Mouse (Mus musculus) urinary bladder, postnatal 10 days (tissue): ENCODE measurements around the gene Ttc3.

ENCODE experiments used
- DNase-seq: peaks from one replicate; pipeline ENCODE4 v3.0.0; 2022; ENCODE audit warnings: low spot score

Gene Ttc3

DNA sequence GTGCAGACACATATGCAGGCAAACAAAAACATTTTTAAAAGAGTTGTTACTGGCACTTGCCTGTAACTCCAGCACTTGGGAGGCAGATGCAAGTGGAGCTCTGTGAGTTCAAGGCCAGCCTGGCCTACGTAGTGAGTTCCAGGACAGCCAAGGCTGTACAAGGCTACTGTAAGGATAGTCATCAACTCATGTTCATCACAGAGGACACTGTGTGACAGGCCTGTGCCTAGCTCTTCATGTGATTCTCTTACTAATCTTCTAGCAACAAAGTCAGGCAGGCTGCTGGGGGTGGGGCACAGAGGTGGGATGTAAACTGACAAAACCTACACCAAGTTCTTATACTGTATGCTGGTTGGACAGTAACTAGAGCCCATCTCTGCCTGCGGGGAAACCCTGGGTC lies 136.7 kb downstream of the Ttc3 start:
- DNase-seq, result no peak

DNA sequence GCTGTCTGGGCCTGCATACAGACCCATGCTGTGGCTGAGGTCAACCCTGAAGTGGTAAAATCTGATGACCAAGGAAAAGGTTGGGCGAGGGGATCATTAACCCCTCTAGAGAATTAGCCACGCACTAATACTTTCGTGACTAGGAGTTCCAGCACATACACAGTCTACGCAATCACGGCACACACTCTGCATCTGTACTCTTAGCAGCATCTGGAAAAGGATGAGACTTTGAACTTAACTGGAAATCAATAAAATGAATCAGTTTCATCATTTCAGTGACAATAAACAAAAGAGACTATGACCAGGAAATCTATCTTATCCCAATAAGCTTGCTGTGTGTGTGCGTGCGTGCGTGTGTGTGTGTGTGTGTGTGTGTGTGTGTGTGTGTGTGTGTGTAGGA lies 138.4 kb downstream of the Ttc3 start:
- no peak for DNase-seq

DNA sequence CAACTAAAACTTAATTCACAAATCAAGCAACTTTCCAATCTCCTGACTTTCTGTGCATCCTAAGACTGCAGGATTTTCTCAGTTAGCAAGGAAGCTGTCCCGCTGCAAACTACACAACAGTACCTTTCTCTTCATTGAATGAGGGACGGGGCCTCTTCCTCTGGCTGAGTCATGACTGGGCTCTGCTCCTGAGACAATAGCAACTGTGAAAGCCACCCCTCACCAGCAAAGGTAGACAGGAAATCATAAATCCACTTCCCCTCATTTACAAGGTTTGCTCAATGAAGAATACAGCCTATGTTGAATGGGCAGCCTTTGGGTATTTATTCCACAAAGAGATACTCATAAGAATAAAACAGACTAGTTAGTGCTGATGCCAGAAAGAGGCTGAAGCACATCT lies 139.6 kb downstream of the Ttc3 start:
- DNase-seq, result no peak

DNA sequence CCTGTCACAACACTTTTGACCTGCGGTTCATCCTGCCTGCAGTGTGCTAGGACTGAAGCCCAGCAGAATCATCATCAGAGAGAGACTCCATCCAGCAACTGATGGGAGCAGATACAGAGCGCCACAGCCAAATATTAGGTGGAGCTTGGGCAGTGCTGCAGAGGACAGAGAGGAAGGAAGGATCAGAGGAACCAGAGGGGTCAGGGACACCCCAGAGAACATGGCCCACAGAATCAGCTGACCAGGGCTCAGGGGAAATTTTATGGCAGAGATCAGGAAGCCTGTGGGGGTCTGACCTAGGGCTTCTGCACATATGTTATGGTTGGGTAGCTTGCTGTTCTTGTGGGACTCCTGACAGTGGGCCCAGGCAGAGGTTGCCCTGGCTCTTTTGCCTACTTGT lies 147.2 kb downstream of the Ttc3 start:
- DNase-seq, result no peak
